Mouse (Mus musculus): ENCODE data around the gene Rph3al.

The Rph3al gene

DNA sequence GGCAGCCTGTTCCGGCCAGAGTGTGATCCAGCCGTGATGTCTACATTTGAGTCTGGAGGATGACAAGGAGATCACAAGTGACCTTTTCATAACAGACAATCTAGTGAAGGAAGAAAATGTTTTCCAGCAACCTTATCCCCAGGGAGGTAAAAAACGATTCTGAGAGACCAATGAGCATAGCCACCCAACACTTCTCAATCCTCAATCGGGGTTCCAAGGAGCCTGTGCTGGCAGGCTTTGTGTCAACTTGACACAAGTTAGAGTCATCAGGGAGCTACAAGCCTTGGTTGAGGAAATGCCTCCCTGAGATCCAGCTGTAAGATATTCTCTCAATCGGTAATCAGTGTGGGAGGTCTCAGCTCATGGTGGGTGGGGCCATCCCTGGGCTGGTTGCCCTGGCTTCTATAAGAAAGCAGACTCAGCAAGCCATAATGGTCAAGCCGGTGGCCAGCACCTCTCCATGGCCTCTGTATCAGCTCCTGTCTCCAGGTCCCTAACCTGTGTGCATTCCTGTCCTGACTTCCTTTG, at the start of gene Rph3al:
Gene Rph3al (minus strand): TSS at position 51 of the 528 bp plus-strand sequence.
- DNase-seq (ENCODE audit: low read depth, low spot score) = no peak

DNA sequence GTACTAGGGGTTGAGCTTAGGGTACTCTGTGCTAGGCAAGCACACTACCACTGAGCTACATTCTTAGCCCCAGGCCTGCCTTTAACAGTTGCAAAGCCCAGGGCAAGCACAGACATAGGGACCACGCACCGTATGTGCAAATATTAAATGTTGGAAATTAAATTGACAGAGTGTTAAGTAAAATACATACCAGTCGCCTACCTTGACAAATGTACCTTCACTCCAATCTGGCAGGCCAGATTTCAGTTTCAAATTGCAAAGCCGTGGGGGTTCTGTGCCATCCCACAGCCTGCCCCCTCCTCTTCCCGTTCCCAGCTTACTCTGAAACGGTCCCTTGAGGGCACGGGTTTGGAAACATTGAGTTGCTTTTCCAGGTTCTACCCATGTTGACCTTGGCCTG, 47.7 kb upstream of the Rph3al start:
- no peak for DNase-seq (ENCODE audit: low read depth, low spot score)

DNA sequence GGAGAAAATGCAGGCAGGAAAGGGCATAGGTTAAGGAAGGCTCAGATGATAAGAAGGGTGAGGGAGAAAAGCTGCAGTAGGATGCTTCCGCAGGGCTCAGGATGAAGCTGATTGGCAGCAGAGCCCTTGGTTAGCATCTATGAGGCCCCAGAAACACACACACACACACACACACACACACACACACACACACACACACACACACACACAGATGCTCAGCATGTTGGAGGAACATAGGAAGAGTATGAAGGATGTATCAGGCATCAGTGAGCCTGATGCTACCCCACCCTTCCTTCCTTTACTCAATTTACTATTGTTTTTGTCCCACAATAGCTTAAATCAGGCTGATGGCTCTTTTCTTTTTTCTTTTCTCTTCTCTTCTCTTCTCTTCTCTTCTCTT, 46.4 kb upstream of the Rph3al start:
- no peak for DNase-seq (ENCODE audit: low read depth, low spot score)

DNA sequence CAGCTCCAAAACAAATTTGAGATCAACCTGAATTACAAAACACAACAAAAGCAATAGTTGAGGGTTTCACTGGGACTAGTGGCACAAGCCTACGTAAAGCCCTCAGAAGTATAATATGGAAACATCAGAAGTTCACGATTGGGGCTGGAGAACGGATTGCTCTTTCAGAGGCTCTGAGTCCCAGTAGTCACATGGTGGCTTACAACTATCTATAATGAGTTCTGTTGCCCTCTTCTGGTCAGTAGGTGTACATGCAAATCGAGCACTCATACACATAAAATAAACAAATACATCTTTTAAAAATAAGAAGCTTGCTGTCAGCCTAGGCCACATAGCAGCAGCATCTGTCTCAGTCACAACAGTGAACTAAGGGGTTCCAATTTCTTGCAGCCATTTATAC, 45.0 kb upstream of the Rph3al start:
- DNase-seq (ENCODE audit: low read depth, low spot score) = peak; percentile 32

DNA sequence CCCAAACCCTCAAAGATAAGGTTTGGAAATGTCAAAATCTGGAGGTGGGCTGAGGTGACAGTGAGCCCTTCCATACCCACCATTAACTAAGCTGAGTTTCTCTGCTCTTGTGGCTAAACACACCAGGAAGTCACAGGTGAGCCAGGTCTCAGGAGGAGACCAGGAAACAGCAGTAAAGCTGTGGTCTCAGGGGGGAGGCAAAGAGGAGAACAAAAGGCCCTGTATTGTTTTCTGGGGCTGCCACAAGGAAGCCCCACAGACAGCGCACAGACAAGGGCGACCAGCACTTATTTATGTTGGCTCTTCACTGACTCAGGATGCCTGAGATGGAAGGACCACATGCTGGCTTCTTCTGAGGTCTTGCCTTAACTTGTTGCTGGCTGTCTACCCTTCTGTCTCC, 42.2 kb upstream of the Rph3al start:
- no peak for DNase-seq (ENCODE audit: low read depth, low spot score)

DNA sequence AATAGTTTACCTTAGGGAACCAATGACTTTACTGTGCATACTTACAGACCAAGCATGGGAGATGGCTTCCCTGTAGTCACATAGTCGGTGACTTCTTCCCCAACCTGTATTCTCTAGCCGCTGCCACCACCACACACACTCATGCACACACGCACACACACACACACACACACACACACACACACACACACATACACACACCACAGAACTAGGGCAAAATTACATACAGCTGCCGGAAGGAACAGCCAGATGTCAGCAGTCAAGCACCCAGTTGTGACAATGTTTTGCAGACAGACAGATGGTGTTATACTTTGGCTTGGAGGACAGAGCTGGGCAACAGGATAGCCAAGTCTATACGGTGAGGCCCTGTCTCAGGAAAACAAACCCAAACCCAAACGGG, 39.8 kb upstream of the Rph3al start:
- DNase-seq (ENCODE audit: low read depth, low spot score) = no peak

DNA sequence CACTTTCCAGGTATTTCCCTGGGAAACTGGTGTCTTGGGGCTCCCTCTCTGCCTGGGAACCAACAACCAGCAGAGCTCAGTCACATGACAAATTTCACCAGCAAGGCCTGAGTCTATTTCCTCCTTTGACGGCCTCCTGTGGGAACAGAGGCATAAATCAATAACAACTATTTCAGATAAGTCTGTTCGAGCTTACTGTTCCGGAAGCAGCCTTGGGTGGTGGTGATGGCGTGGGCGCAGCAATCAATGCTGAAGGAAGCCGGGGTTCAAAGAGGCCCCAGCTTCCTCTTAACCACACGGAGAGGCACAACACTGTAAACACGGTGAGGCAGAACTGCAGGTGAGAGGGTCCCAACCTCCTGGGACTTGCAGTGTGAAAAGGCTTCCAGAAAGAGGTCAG, 38.5 kb upstream of the Rph3al start:
- DNase-seq (ENCODE audit: low read depth, low spot score) = no peak

DNA sequence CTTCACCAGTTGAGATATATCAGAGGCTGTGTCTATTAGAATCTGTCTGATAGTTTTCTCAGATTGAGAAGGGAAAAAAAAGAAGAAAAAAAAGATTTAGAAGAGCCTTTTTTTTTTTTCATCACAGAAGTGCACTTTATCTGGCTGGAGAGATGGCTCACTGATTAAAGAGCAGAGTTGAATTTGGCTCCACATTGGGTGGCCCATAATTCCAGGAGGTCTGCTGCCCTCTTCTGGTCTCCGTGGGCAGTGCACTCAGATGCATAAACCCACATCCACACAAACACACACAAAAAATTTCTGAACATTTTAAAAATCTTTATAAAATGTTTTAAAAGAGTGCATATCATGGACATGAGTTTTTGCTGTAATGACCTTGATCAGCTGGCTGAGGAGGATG, 35.8 kb upstream of the Rph3al start:
- peak; percentile 35 for DNase-seq (ENCODE audit: low read depth, low spot score)

DNA sequence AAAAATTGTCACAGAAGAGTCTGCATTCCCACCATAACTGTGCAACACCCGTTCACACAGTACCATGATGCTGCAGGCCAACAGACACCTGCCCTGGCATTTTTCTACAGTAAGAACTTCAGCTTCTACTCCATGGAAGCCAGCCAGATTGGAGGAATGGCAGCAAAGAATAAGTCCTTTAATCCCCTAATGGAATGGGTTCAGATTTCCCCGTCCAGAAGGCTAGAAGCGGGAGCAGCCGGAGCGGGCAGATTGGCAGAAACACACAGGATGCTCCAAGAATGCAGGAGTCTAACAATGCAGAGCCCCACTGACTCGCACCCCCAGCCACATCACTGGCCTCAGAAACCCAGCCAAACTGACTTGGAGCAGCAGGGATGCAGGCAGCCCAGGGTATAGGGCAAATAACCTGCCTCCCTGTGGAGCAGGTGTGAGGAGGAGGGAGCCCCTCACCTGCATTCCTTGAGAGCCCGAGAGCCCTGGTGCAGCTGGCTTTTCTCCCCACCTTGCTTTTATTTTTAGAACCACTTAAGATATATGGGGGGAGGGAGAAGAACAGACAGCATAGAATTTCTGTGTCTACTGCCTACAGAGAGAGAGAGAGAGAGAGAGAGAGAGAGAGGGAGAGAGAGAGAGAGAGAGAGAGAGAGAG, 34.8 kb upstream of the Rph3al start:
- DNase-seq (ENCODE audit: low read depth, low spot score) = no peak

DNA sequence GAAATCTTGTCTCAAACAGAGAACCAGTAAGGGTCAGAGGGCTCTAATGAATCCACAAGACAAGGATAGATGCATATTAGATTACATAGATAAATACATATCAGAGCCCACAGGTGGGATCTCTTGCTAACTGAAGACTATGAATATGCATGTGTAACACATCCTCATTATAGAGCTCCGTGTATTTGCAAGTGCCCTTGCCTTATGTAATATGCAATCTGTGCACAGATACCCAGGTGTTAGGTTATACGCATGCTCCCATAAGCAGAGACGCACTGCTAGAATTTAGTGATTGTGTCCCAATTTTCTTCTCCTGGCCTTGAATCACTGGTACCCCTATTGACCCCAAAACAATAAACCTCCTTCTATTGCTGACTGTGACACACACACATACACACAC, 34.0 kb upstream of the Rph3al start:
- DNase-seq (ENCODE audit: low read depth, low spot score) = no peak

DNA sequence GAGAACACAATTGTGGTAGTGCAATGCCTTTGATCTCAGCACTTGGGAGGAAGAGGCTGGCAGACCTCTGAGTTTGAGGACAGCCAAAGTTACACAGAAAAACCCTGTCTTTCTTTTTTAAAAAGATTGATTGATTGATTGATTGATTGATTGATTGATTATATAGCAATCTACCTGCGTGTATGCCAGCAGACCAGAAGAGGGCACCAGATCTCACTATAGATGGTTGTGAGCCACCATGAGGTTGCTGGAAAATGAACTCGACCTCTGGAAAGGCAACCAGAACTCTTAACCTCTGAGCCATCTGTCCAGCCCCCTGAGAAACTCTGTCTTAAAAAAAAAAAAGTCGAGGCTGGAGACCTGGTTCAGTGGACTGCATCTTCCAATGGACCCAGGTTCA, 32.4 kb upstream of the Rph3al start:
- no peak for DNase-seq (ENCODE audit: low read depth, low spot score)

DNA sequence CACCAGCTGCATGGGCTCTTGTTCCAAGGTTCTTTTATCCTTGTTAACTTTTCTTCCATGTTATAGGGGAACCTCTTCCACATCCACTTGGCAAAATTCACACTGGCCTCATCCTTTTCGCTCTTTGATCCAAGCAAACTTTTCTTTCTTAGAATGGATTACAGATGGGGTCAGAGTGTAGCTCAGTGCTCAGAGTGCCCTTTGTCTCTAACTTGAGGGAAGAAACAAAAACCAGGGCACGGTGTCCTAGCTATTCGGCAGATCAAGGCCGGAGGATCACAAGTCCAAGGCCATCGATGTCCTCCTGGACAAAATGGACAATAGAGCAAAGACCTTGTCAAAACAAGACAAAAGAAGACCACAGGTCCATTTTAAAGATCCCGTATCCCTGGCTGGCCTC, 30.5 kb upstream of the Rph3al start:
- DNase-seq (ENCODE audit: low read depth, low spot score) = no peak

DNA sequence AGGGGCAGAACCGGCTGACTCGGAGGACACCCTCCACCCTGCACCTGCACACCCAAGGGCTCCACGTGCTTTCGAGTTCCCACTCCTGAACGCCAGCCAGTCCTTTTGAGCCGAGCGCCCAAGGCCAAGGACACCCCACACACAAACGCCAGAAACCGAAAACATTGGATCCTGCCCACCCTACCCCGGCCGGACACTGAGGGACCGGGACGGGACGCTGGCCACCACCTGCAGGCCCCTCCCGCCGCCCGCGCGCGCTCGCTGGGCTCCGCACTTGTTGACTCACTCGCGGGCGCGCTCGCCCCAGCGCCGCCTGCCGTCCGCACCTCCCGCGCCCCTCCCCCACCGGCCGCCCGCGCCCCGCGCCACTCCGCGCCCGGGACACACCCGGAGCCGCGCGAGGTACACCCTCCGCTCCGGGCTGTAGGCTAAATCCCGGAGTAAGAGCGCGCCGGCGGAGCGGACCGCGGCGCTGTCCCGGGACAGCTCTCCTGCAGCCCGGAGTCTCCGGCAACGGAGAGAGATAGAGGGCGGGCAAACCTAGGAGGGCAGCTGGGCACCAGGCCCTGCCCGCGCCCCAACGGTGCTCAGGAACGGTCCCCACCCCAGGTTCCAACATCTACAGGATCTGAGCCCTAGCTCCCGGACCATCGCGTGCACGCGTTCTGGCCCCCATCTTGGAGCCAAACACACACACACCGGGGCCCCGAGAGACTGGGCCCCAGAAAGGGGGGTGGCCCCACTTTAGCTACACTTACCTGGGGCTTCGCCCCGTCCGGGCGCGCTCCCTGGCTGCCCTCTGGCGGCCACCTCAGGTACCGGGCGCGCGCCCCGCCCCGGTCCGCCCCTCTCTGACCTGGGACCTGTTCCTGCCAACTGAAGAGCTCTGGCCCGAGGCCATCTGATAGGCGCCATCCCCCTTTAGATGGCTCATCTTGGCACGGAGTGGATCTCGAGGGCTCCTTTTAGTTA, 28.5 kb upstream of the Rph3al start:
- DNase-seq (ENCODE audit: low read depth, low spot score) = no peak

DNA sequence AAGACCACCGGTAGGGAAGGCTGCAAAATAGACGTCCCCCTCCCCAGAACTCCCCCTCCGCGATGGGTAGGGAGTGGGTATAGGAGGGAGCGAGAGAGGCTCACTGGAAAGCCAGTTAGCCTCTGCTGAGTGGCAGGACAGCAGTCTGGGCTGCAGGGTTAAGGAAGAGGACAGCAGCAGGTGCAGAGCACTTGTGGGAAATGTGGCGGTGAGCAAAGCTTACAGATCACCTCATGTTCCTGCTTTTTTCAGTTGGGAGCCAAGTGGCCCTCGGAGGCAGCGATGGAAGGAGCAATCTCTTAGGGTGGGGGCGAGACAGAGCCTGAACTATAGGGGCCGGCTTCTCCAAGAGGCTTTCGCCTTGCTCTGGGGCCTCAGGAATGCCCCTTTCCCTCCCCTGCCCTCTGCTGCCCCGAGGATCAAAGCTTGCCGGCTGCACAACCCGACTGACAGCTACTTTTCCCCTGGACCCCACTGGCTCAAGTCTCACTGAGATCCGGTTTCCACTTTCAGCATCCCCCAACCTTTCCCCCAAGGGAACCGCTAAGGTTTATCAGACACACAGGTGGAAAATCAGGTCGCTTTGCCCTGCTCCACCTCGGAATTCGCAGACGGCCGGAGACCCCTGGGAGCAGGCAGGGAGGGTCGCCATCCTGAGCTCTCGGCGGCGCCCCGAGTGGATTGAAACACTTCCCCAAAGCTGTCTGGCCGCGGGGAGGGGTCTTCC, 27.6 kb upstream of the Rph3al start:
- DNase-seq (ENCODE audit: low read depth, low spot score) = no peak

DNA sequence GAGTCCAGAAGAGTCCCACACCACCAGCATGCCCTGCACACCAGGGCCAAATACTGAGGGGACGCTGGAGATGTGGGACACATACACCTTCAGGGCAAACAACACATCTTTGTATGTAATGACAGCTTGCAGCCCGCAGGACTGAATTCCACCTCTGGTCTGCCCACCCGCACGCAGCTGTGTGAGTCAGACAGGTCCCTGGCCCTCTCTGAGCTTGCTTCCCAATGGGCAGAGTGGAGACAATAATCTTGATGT, 26.2 kb upstream of the Rph3al start:
- no peak for DNase-seq (ENCODE audit: low read depth, low spot score)

DNA sequence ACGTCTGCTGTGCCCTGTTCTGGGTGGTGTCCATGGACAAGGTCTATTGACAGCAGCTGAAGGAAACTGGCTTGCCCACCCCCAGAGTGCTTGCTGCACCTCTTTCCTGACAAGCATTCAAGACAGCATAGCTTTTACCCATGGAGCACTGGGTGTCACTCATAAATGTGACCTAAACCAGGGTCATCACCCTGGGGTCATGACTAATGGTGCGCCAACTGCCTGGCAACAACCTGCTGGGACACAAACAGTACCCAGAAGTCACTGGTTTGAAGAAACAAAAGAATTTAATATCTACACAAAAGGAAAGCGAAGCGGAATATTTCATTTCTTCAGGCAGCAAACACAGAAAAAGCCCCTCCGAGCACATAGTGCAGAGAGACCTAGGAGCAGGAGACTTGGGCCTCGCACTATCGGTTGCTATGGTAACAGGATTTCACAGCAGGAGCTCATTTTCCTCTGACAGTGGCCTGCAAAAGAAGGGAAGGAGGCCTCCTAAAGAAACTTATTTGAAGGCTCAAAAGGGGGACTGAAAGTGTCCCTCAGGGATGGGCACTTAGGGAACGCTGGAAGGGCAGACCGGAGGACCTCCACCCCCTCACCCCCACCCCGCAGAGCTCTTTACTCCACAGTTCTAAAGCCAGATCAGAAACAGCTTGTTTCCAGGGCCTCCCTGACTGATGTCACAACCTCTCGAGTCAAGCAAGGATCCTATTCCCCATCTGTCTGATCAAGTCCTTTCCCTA, 25.7 kb upstream of the Rph3al start:
- DNase-seq (ENCODE audit: low read depth, low spot score) = no peak

DNA sequence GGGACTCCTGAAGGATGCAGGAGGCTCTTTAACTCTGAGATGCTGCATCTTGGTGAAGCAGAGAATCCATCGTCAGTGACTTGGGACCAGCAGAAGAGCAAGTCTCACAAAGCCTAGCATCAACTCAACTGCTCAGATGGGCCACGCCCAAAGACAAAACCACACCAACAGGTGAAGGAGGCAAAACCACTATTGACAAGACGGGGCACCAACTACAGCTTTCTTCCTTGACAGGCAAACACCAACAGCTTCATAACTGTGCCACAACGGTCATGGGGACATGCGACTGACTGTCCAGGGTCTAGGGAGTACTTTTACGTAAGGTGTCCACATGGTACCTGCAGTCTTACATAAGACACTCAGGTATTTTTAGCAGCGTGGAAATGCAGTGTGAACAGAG, 23.6 kb upstream of the Rph3al start:
- DNase-seq (ENCODE audit: low read depth, low spot score) = no peak

DNA sequence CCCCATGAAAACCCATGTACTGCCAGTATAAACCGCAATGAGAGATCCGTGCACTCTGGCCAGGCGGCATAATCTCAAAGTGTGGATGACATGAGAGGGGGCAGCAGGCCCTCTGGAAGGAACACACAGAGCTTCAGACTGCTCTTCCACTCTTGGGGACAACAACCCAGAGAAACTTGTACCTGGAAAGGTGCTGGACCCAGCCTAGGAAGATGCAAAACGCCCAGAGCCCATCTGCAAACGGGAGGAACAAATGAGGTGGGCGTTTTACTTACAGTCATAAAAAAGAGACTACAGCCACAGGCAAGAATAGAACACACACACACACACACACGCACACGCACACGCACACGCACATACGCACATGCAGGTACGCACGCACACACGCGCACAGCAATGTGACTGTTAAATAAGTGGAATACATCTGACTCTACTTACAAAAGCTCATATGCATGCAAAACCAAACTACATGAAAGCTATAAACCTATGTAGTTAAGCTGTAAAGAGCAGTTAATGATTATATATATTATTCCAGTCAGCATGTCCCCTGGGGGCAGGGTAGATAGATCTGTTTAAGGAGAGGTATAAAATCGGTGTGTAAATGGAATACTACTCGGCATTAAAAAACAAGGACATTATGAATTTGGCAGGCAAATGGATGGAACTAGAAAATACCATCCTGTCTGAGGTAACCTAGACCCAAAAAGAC, 19.0 kb upstream of the Rph3al start:
- DNase-seq (ENCODE audit: low read depth, low spot score) = no peak

DNA sequence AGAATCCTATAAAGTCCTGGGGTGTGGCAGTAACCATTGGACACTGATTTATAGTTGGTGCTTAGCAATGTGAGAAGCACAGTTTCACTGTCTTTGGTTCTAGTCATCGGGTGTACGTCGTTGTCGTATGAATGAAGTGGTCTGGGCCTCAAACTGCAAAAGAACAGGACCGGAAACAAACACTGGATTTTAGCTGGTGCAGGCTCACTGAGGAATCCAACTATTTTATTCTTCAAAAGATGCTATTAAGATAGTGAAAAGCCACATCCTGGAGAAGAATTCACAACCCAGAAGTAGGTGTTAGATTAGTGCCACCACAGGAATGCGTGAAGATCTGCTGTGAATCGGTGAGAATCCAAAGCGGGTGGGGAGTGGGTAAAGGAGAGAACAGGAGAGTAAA, 18.4 kb upstream of the Rph3al start:
- DNase-seq (ENCODE audit: low read depth, low spot score) = no peak

DNA sequence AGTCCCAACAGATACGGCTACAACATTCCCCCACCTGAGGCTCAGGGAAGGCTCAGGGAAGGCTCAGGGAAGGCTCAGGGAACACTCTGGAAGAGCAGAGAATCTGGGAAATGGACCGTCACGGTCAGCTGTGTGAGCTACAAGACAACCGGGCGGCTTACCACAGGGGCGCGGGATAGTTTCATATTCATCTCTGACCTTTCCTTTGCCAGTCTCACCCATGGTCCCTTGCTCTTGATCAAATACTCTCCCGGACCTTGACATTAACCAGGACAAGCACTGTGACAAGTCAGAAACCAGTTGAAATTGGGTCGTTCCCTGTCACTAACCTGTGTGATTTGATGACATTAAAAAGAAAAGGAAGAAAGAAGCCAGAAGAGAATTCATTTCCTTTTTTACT, 16.7 kb upstream of the Rph3al start:
- DNase-seq (ENCODE audit: low read depth, low spot score) = no peak

DNA sequence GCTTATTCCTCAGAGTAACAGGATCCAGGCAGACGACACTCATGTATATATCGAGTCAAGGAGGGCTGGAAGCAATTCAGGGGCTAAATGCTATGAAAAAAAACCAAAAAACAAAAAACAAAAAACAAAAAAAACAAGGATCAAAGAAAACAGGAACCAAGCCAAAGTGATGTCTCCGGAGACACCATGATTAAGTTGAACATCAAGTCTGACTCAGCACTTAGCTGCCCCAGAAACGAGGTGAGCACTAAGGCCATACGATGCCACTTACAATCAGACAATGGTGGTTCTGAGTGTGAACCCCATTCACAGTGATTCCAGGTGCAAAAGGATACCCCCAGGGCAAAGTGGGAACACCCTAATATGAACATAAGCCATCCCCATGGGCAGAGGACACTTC, 13.7 kb upstream of the Rph3al start:
- DNase-seq (ENCODE audit: low read depth, low spot score) = no peak
